Comparison of ENCODE assay signal across 18 mouse cellular contexts in the genomic region with DNA sequence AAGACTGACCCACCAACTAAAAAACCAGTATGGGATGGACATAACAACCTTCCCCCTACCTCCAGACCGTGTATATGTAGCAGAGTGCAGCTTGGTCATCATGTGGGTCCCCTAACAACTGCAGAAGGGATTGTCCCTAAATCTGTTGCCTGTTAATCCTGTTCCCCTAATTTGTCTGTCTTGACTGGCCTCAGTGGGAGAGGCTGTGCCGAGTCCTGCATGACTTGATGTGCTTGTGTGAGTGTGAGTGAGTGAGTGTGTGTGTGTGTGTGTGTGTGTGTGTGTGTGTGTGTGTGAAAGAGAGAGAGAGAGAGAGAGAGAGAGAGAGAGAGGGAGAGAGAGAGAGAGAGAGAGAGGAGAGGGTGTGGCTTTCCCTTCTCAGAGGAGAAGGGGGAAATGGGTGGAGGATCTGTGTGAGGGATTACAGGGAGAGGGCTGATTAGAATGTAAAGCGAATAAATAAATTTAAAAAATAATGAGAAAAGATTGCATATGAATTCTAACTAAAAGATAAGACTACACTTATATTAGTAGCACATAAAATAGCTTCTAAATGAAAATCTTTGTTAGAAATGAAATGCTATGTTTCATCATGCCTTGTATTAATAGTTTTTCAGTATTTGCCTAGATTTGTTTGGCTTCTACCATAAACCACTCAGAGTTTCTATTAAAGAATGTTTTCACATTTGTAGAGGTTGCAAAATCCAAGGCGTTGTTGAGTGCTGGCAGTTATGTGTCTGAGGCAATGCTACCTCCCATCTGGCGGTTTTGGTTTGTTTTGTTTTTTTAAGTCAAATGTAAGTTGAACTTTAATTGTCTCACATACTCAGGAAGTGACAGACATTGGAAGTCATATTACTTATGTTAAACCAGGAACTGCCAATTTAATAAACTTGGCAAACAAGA.
"Had no signal": no experiment of that assay in that cellular context is flagged by ENCODE, and none has a peak within 500 bp of the region (broad histone marks: within the 10 kb centered on the region; RNA-seq: fewer than 3 reads in every experiment).

No protein-coding gene starts in this region.

- H3K9ac ChIP-seq: kidney, embryonic 15.5 days; liver, embryonic 13.5 days had no signal

- ATAC-seq: intestine, postnatal 0 days had no signal

- DNase-seq: kidney, adult 2 months; kidney, postnatal 10 days; kidney, postnatal 4 days; layer of hippocampus, adult 9-11 months; layer of hippocampus, postnatal 36 days; liver, embryonic 13.5 days; midbrain, embryonic 14.5 days; right cerebral cortex, postnatal 14 days; right cerebral cortex, postnatal 4 days; thymus, adult 2 months; thymus, postnatal 14 days; thymus, postnatal 4 days had no signal

- H3K27ac ChIP-seq: kidney, embryonic 15.5 days; left cerebral cortex, adult 2 months; liver, embryonic 13.5 days; stomach, postnatal 0 days had no signal

- H3K4me3 ChIP-seq: kidney, embryonic 15.5 days; left cerebral cortex, adult 2 months; liver, embryonic 13.5 days; megakaryocyte, embryonic 14.5 days had no signal

- H3K9me3 ChIP-seq: kidney, embryonic 15.5 days; liver, embryonic 13.5 days; megakaryocyte, embryonic 14.5 days had no signal

- H3K4me2 ChIP-seq: kidney, embryonic 15.5 days; liver, embryonic 13.5 days; midbrain, embryonic 11.5 days had no signal

- H3K36me3 ChIP-seq: kidney, embryonic 15.5 days; liver, embryonic 13.5 days had no signal

- H3K4me1 ChIP-seq: kidney, embryonic 15.5 days; liver, embryonic 13.5 days; megakaryocyte, embryonic 14.5 days had no signal

- H3K27me3 ChIP-seq: kidney, embryonic 15.5 days; liver, embryonic 13.5 days; megakaryocyte, embryonic 14.5 days had no signal
